Mouse (Mus musculus) lung, postnatal 4 days (tissue): Measurements from ENCODE around the gene Gal3st2c.
"Not testable (repeated sequence)": the region's sequence is repeated elsewhere in the genome, so short reads cannot be mapped to it uniquely, and the experiment has no call there.

ENCODE experiments used
- DNase-seq, 2 experiments: peaks; one replicate each; pipeline ENCODE4 v3.0.0; 2021

Gal3st2c gene

GRCm38 (mm10) chr1:94051104-94051503, 60.8 kb downstream of the Gal3st2c start:
- DNase-seq = no peak

GRCm38 (mm10) chr1:94052373-94052772, 62.1 kb downstream of the Gal3st2c start, which contains the start of gene Pdcd1:
Pdcd1 (minus strand) TSS chr1:94052553.
- DNase-seq = no peak

- DNase-seq = no peak
These were observed 63.4 kb downstream of the Gal3st2c start for GRCm38 (mm10) chr1:94053530-94054216.

- no peak for DNase-seq
These were observed 64.2 kb downstream of the Gal3st2c start for GRCm38 (mm10) chr1:94054481-94054880.

- peak in 1 of 2 experiments; percentile 24 for DNase-seq
These were observed 65.7 kb downstream of the Gal3st2c start for GRCm38 (mm10) chr1:94055966-94056365.

GRCm38 (mm10) chr1:94057401-94057800, 67.1 kb downstream of the Gal3st2c start:
- DNase-seq = no peak

- DNase-seq = not testable (repeated sequence)
These were observed 68.0 kb downstream of the Gal3st2c start for GRCm38 (mm10) chr1:94058281-94058680.
